Mouse (Mus musculus): ENCODE results near the gene 4921504E06Rik. TPM values are rescaled to one million over a fixed set of nuclear protein-coding genes. Genes with fewer than 3 reads are reported as not detected.

4921504E06Rik gene
- polyA plus RNA-seq (2012; rRNA removed): not detected in 2 replicates

GRCm38 (mm10) chr2:19553821-19554592 lies at the start of gene 4921504E06Rik:
TSS of gene 4921504E06Rik (minus strand) at chr2:19553914.

DNA sequence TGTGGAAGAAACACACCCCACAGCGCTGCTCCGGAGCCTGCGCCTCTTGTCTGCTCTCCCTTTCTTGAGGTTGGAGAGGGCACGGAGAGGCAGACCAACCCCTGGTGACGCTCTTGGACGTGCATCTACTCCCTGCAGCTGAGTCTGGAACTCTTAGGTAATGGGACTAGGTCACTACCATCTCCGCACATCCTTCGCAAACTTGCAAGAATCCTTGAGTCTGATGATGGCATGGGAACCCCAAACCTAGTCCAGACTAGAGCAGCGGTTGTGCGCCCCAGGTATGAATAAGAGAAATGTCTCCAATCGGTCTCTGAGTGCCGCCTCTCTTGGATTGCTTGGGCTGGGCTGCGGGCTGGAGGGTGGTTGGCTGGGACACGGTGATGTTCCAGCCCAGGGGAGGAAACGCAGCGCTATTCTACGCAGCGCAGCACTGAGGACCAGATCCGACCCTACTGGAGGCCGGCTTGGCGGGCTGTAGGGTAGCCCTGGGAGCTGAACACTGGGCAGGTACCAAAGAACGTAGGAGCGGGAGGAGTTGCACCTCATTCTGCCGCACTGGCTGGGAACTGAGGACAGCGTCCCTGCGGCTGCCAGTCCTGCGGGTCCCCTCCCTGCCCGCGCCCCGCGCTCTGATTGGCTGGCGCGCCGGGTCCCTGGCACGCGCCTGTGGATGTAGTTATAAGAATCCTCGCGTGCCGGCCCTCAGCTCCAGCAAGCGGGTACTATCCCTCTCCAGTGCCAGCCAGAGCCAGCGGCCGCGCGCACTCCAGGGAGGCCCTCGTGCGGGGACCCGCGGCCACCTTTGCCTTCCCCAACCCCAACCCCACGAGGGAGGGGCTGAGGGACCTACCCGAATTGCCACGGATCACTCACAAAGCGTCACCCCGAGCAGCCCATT lies 108.5 kb downstream of the 4921504E06Rik start, which contains the start of gene Ptf1a:
Gene Ptf1a, plus strand, starts transcription at position 733 of the 901 bp plus-strand sequence.

Other genes with a start within 250 kb of the 4921504E06Rik start
- gene Msrb2, start 182.5 kb downstream of the 4921504E06Rik start, polyA plus RNA-seq (2012; rRNA removed): 2.4 TPM in 2 replicates
- gene Ptf1a, start 108.3 kb downstream of the 4921504E06Rik start, polyA plus RNA-seq (2012; rRNA removed): 3.1 and 5.7 TPM in 2 replicates
- 6.0 and 14.9 TPM in 2 replicates for gene Otud1, start 103.8 kb upstream of the 4921504E06Rik start, polyA plus RNA-seq (2012; rRNA removed)

Measured in stomach, adult 2 months (tissue).